Mouse (Mus musculus) intestine, embryonic 14.5 days (tissue): Measurements from ENCODE around the gene Gm20696. TPM values are rescaled to one million over a fixed set of nuclear protein-coding genes. Genes with fewer than 3 reads are reported as not detected.
A peak's percentile ranks its signal among the peaks of the same experiment; 100 is the strongest.

Source experiments
- ATAC-seq: fragments of 200-750 bp; cut with Nextera tagmentation; replicated peaks from 2 replicates; pipeline ENCODE4 v1.8.0; 2017; ENCODE audit warnings: low read depth, moderate number of reproducible peaks, moderate TSS enrichment, moderate library complexity; ENCODE audit not compliant: low FRiP score, low TSS enrichment
- DNase-seq: peaks from one replicate; pipeline ENCODE4 v3.0.0-alpha.2; 2018; ENCODE audit warnings: low spot score
- H3K27ac ChIP-seq: fragments of 300-500 bp; sonication (generic); 2 replicates; pipeline ENCODE4 v1.5.1; 2014; ENCODE audit warnings: low read depth, mild to moderate bottlenecking, control low read depth
- H3K27me3 ChIP-seq: fragments of 300-500 bp; sonication (generic); replicated peaks from 2 replicates; pipeline ENCODE4 v1.6.1; 2014; ENCODE audit warnings: low read length, control low read depth; ENCODE audit not compliant: control insufficient read depth, insufficient read depth
- H3K36me3 ChIP-seq: fragments of 300-500 bp; sonication (generic); 2 replicates; pipeline ENCODE4 v1.6.1; 2014; ENCODE audit warnings: low read length, control low read depth; ENCODE audit not compliant: control insufficient read depth, insufficient read depth
- H3K4me1 ChIP-seq: fragments of 300-500 bp; sonication (generic); replicated peaks from 2 replicates; pipeline ENCODE4 v1.6.1; 2014; ENCODE audit warnings: low read length, control low read depth, mixed read lengths; ENCODE audit not compliant: control insufficient read depth, insufficient read depth
- H3K4me2 ChIP-seq: fragments of 300-500 bp; sonication (generic); 2 replicates; pipeline ENCODE4 v1.6.1; 2014; ENCODE audit warnings: low read length
- H3K4me3 ChIP-seq: fragments of 300-500 bp; sonication (generic); 2 replicates; pipeline ENCODE4 v1.5.1; 2014; ENCODE audit warnings: low read depth, low read length, control low read depth, mixed read lengths
- H3K9ac ChIP-seq: fragments of 300-500 bp; sonication (generic); 2 replicates; pipeline ENCODE4 v1.6.1; 2014; ENCODE audit warnings: mild to moderate bottlenecking, low read length
- H3K9me3 ChIP-seq: fragments of 300-500 bp; sonication (generic); 2 replicates; pipeline ENCODE4 v1.6.1; 2016; ENCODE audit warnings: low read length, control low read depth; ENCODE audit not compliant: control insufficient read depth
- WGBS: fragments of 180-500 bp; shearing (Covaris S2); extraction: QIAGEN DNeasy Blood & Tissue Kit; methylation state at CpG from one replicate; pipeline ENCODE4 v1.1.7; 2014; 5-methylcytosine and 5-hydroxymethylcytosine counted together
- polyA plus RNA-seq: library from polyadenylated mRNA; unstranded; fragments of >200 nt; fragmentation: Nextera tagmentation; extraction: Ambion mirVana; gene quantifications from 2 replicates; pipeline ENCODE4 v1.2.1, GENCODE M21; 2014

The Gm20696 gene
- polyA plus RNA-seq, 1 experiment from 2014 or later = 6.9 TPM

DNA sequence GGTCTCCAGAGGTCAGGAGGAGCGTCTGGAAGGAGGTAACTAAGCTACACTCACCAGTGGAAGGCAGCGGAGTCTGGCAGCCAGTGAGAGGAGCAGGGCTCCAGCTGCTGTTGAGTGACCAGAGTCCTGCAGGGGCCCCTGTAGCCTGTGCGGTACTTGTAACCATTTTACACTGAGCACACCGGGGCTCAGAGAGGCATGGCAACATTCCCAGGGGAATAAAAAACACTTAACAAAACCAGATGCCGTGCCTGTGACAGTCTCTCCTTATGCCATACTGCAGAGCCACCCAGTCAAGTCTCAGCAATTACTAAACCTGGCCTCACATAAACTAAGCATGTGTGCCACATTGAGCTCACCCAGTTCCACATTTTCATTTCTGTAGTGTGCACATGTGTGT, 12.3 kb downstream of the Gm20696 start:
- no peak for ATAC-seq
- H3K4me3 ChIP-seq = no peak overlapping the region
- no peak for DNase-seq
- H3K9ac ChIP-seq = no peak overlapping the region
- H3K4me1 ChIP-seq = peaks cover 4% of the 10 kb centered on the region; the same call in 1 of the 2 replicates
- WGBS = 58% methylated on average over 5 of the region's 5 CpGs
- H3K36me3 ChIP-seq = no peaks in the 10 kb centered on the region
- no peaks in the 10 kb centered on the region for H3K27me3 ChIP-seq
- no peaks in the 10 kb centered on the region for H3K9me3 ChIP-seq
- H3K4me2 ChIP-seq = no peak overlapping the region
- no peak overlapping the region for H3K27ac ChIP-seq

GRCm38 (mm10) chr6:99652341-99652740, 14.3 kb downstream of the Gm20696 start:
- no peak overlapping the region for H3K27ac ChIP-seq
- no peak overlapping the region for H3K4me3 ChIP-seq
- H3K27me3 ChIP-seq = no peaks in the 10 kb centered on the region
- no peaks in the 10 kb centered on the region for H3K36me3 ChIP-seq
- DNase-seq = no peak
- WGBS = 81% methylated on average over 2 of the region's 2 CpGs
- H3K4me1 ChIP-seq = peaks cover 4% of the 10 kb centered on the region; the same call in 1 of the 2 replicates
- no peak overlapping the region for H3K9ac ChIP-seq
- H3K9me3 ChIP-seq = no peaks in the 10 kb centered on the region
- H3K4me2 ChIP-seq = no peak overlapping the region
- ATAC-seq = no peak; the same call in 1 of the 2 replicates

GRCm38 (mm10) chr6:99649307-99649706, 17.3 kb downstream of the Gm20696 start:
- Histone ChIP-seq H3K4me1 (peaks cover 18% of the 10 kb centered on the region), H3K4me2 (no peak overlapping the region), H3K36me3 (no peaks in the 10 kb centered on the region), H3K27me3 (no peaks in the 10 kb centered on the region), H3K27ac (no peak overlapping the region), H3K4me3 (no peak overlapping the region), H3K9ac (no peak overlapping the region), H3K9me3 (no peaks in the 10 kb centered on the region)
- WGBS = 40% methylated on average over 2 of the region's 2 CpGs
- DNase-seq (no peak), ATAC-seq (no peak)

DNA sequence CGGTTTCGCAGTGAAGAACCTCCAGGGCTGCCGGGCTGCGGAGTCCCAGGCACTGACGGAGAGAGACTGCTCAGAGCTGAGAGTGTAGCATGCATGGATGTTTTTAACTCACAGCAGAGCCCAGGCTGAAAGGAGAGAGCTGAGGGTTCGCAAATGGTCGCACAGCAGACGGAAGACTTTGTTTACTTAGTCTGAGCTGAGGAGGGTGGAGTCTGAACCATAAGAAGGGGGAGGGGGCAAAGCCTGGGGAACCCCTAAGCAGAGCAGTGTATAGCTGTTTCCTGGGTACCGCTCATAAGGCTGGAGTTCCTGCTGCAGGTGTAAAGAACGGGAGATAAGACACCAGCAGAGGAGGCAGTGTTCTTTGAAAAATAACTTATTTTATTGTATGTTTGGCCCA, 20.3 kb downstream of the Gm20696 start:
- Histone ChIP-seq H3K4me2 (peak overlapping the region; percentile 38), H3K36me3 (no peaks in the 10 kb centered on the region), H3K9me3 (no peaks in the 10 kb centered on the region), H3K27me3 (no peaks in the 10 kb centered on the region), H3K27ac (no peak overlapping the region), H3K9ac (0 out of 2 replicates have a peak overlapping the region, but pooled peaks have one; percentile 18), H3K4me1 (peaks cover 21% of the 10 kb centered on the region), H3K4me3 (no peak overlapping the region)
- DNase-seq = no peak
- 20% methylated on average over 10 of the region's 10 CpGs for WGBS
- peak; percentile 73; the same call in 1 of the 2 replicates for ATAC-seq

DNA sequence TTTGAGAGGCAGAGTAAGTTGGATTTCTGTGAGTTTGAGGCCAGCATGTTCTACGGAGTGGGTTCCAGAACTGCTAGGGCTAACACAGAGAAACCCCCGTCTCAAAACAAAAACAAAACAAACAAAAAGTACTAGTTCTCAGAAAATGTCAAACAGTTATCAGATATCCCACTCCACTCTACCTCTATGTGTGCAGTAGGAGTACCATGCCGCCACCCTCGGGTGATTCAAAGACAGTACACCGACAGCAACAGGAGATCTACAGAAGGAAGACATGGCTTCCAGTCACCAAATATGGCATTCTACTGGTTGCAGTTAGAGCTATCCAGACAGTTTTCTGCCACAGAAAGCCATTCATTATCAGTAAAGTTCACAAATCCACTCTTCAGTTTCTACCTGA, 21.7 kb downstream of the Gm20696 start:
- Histone ChIP-seq H3K36me3 (no peaks in the 10 kb centered on the region), H3K4me3 (no peak overlapping the region), H3K9ac (no peak overlapping the region), H3K4me1 (peaks cover 21% of the 10 kb centered on the region), H3K4me2 (no peak overlapping the region), H3K9me3 (no peaks in the 10 kb centered on the region), H3K27ac (no peak overlapping the region), H3K27me3 (no peaks in the 10 kb centered on the region)
- DNase-seq = no peak
- WGBS = 79% methylated on average over 5 of the region's 5 CpGs
- no peak for ATAC-seq

GRCm38 (mm10) chr6:99644386-99644785, 22.2 kb downstream of the Gm20696 start:
- Histone ChIP-seq H3K36me3 (0 out of 2 replicates have a peak, but pooled peaks cover under 1% of the 10 kb centered on the region), H3K4me1 (peaks cover 17% of the 10 kb centered on the region), H3K27ac (no peak overlapping the region), H3K9me3 (no peaks in the 10 kb centered on the region), H3K4me2 (no peak overlapping the region), H3K9ac (no peak overlapping the region), H3K27me3 (no peaks in the 10 kb centered on the region), H3K4me3 (no peak overlapping the region)
- WGBS = 80% methylated on average over 5 of the region's 5 CpGs
- no peak for ATAC-seq
- DNase-seq = no peak

- H3K27ac ChIP-seq = no peak overlapping the region
- H3K9ac ChIP-seq = no peak overlapping the region
- DNase-seq (peak; percentile 63), ATAC-seq (no peak)
- no peaks in the 10 kb centered on the region for H3K9me3 ChIP-seq
- H3K27me3 ChIP-seq = no peaks in the 10 kb centered on the region
- H3K4me3 ChIP-seq = no peak overlapping the region
- WGBS = 36% methylated on average over 10 of the region's 10 CpGs
- H3K36me3 ChIP-seq = 0 out of 2 replicates have a peak, but pooled peaks cover 6% of the 10 kb centered on the region
- H3K4me2 ChIP-seq = no peak overlapping the region
- H3K4me1 ChIP-seq = peaks cover 17% of the 10 kb centered on the region
These were observed 23.0 kb downstream of the Gm20696 start for GRCm38 (mm10) chr6:99643439-99644199.

DNA sequence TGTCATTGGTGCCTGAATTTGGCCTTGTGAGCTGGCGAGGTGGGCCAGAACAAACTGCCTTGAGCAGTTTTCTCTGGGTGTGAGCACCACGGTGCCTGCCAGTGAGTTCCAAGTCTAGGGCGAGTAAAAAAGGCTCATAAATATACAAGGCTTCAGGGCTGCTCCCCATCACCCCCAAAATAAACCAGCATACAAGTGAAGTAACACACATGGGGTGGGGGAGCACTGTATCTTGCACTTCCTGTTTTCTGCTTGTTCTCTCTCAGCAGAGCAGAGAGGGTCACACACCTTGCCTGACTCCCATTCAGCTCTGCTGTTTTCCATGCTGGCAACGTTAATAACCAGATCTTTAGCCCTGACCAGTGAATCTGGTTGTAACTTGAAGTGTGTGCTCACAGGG, 29.1 kb downstream of the Gm20696 start:
- WGBS = 65% methylated on average over 4 of the region's 4 CpGs
- H3K9ac ChIP-seq = no peak overlapping the region
- H3K4me3 ChIP-seq = no peak overlapping the region
- H3K4me2 ChIP-seq = no peak overlapping the region
- DNase-seq (no peak), ATAC-seq (no peak)
- H3K27ac ChIP-seq = no peak overlapping the region
- H3K27me3 ChIP-seq = no peaks in the 10 kb centered on the region
- peaks cover 10% of the 10 kb centered on the region for H3K36me3 ChIP-seq
- H3K9me3 ChIP-seq = no peaks in the 10 kb centered on the region
- no peaks in the 10 kb centered on the region for H3K4me1 ChIP-seq

GRCm38 (mm10) chr6:99636801-99637200, 29.8 kb downstream of the Gm20696 start:
- Histone ChIP-seq H3K9ac (no peak overlapping the region), H3K4me1 (no peaks in the 10 kb centered on the region), H3K9me3 (no peaks in the 10 kb centered on the region), H3K4me3 (no peak overlapping the region), H3K4me2 (no peak overlapping the region), H3K36me3 (peaks cover 10% of the 10 kb centered on the region), H3K27me3 (no peaks in the 10 kb centered on the region), H3K27ac (no peak overlapping the region)
- DNase-seq (no peak), ATAC-seq (no peak)
- WGBS = 67% methylated on average over 8 of the region's 8 CpGs
